Mouse (Mus musculus) hindbrain, embryonic 11.5 days (tissue): Measurements from ENCODE around the gene Mpv17. TPM values are rescaled to one million over a fixed set of nuclear protein-coding genes. Genes with fewer than 3 reads are reported as not detected.

Experiments
- ATAC-seq: fragments of 200-750 bp; cut with Nextera tagmentation; 2 replicates; pipeline ENCODE4 v1.8.0; 2017; ENCODE audit warnings: mild to moderate bottlenecking, moderate TSS enrichment, moderate library complexity; ENCODE audit not compliant: low FRiP score
- DNase-seq: peaks from one replicate; pipeline ENCODE4 v3.0.0-alpha.2; 2015; ENCODE audit warnings: low spot score
- H3K27ac ChIP-seq: fragments of 300-500 bp; sonication (generic); 2 replicates; pipeline ENCODE4 v1.5.1; 2014; ENCODE audit warnings: mild to moderate bottlenecking, low read depth, low read length
- H3K27me3 ChIP-seq: fragments of 300-500 bp; sonication (generic); 2 replicates; pipeline ENCODE4 v1.6.1; 2014; ENCODE audit warnings: mild to moderate bottlenecking, low read length, moderate library complexity, mixed read lengths; ENCODE audit not compliant: control insufficient read depth, insufficient read depth
- H3K36me3 ChIP-seq: fragments of 300-500 bp; sonication (generic); 2 replicates; pipeline ENCODE4 v1.6.1; 2014; ENCODE audit warnings: mild to moderate bottlenecking, low read length, moderate library complexity, mixed read lengths; ENCODE audit not compliant: control insufficient read depth, insufficient read depth
- H3K4me1 ChIP-seq: fragments of 300-500 bp; sonication (generic); replicated peaks from 2 replicates; pipeline ENCODE4 v1.6.1; 2014; ENCODE audit warnings: low read length, mixed read lengths; ENCODE audit not compliant: control insufficient read depth, insufficient read depth
- H3K4me2 ChIP-seq: fragments of 300-500 bp; sonication (generic); replicated peaks from 2 replicates; pipeline ENCODE4 v1.6.1; 2014; ENCODE audit warnings: mild to moderate bottlenecking, low read depth, low read length
- H3K4me3 ChIP-seq: fragments of 300-500 bp; sonication (generic); 2 replicates; pipeline ENCODE4 v1.5.1; 2014; ENCODE audit warnings: low read depth, low read length
- H3K9ac ChIP-seq: fragments of 300-500 bp; sonication (generic); 2 replicates; pipeline ENCODE4 v1.6.1; 2014; ENCODE audit warnings: low read depth, low read length
- H3K9me3 ChIP-seq: fragments of 300-500 bp; sonication (generic); 2 replicates; pipeline ENCODE4 v1.6.1; 2016; ENCODE audit warnings: low read length; ENCODE audit not compliant: control insufficient read depth
- WGBS: fragments of 180-500 bp; shearing (Covaris S2); extraction: QIAGEN DNeasy Blood & Tissue Kit; methylation state at CpG from one replicate; pipeline ENCODE4 v1.1.7; 2014; 5-methylcytosine and 5-hydroxymethylcytosine counted together
- polyA plus RNA-seq: library from polyadenylated mRNA; unstranded; fragments of >200 nt; fragmentation: Nextera tagmentation; extraction: Ambion mirVana; gene quantifications from 2 replicates; pipeline ENCODE4 v1.2.1, GENCODE M21; 2014

Mpv17 gene
- polyA plus RNA-seq, 1 experiment from 2014 or later, result 57.1 TPM

DNA sequence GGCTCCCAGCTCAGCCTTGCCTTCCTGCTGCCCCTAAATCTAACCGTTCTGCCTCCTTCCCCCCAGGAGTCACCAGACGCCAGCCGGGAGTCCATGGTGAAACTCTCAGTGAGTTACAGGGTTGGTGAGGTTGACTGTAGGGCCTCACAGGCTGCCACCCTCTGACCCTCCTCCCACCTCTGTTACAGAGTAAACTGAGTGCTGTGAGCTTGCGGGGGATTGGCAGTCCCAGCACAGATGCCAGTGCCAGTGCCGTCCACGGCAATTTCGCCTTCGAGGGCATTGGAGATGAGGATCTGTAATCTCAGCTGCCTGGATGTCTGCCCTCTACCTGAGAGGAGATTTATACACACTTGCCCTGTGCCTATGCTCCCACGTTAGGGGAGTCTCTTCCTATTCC is 44.1 kb upstream of the Mpv17 start:
- no peak for DNase-seq
- Histone ChIP-seq H3K4me3 (no peak overlapping the region), H3K27me3 (no peaks in the 10 kb centered on the region), H3K4me1 (peaks cover 8% of the 10 kb centered on the region), H3K36me3 (peaks cover 23% of the 10 kb centered on the region), H3K4me2 (no peak overlapping the region), H3K27ac (no peak overlapping the region), H3K9me3 (peaks cover 5% of the 10 kb centered on the region), H3K9ac (no peak overlapping the region)
- ATAC-seq, result no peak
- WGBS, result 80% methylated on average over 9 of the region's 9 CpGs

DNA sequence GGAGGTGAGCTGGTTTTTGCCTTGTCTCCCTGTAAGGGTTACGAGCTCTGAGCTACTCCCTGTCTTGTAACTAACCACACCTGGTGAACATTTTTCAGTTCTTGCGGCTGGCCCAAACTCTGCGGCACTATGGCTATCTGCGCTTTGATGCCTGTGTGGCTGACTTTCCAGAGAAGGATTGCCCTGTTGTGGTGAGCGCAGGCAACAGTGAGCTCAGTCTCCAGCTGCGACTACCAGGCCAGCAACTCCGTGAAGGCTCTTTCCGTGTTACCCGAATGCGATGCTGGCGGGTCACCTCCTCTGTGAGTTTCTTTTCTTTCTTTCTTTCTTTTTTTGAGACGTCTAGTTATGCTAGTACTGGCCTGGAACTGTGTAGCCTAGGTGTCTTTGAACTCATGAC is 43.0 kb upstream of the Mpv17 start:
- H3K9me3 ChIP-seq, result peaks cover 5% of the 10 kb centered on the region
- no peak overlapping the region for H3K9ac ChIP-seq
- H3K36me3 ChIP-seq, result peaks cover 21% of the 10 kb centered on the region
- no peak overlapping the region for H3K27ac ChIP-seq
- H3K4me2 ChIP-seq, result no peak overlapping the region
- ATAC-seq, result no peak
- peaks cover 8% of the 10 kb centered on the region for H3K4me1 ChIP-seq
- H3K4me3 ChIP-seq, result no peak overlapping the region
- no peak for DNase-seq
- no peaks in the 10 kb centered on the region for H3K27me3 ChIP-seq
- WGBS, result 95% methylated on average over 12 of the region's 12 CpGs

DNA sequence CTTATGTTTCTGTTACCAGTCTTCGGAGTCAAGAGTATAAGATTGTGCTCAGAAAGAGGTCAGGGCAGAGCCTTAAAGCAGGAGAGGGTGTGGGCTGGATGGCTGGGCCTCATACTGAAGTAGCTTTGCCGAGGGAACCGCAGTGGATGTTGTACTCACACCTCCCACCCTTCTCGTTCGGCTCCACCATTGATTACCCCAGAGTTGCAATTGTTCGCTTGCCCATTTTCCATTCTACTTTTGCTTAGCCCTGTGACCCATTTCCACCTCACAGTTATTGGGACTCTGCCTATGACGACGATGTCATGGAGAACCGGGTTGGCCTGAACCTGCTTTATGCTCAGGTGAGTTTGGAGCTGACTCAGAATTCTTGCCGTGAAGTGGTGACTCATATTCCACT is 42.2 kb upstream of the Mpv17 start:
- 94% methylated on average over 10 of the region's 10 CpGs for WGBS
- DNase-seq, result no peak
- H3K4me2 ChIP-seq, result no peak overlapping the region
- H3K4me1 ChIP-seq, result peaks cover 11% of the 10 kb centered on the region
- no peak overlapping the region for H3K4me3 ChIP-seq
- peaks cover 5% of the 10 kb centered on the region for H3K9me3 ChIP-seq
- H3K36me3 ChIP-seq, result peaks cover 21% of the 10 kb centered on the region
- no peak overlapping the region for H3K27ac ChIP-seq
- no peak for ATAC-seq
- H3K27me3 ChIP-seq, result no peaks in the 10 kb centered on the region
- H3K9ac ChIP-seq, result no peak overlapping the region

DNA sequence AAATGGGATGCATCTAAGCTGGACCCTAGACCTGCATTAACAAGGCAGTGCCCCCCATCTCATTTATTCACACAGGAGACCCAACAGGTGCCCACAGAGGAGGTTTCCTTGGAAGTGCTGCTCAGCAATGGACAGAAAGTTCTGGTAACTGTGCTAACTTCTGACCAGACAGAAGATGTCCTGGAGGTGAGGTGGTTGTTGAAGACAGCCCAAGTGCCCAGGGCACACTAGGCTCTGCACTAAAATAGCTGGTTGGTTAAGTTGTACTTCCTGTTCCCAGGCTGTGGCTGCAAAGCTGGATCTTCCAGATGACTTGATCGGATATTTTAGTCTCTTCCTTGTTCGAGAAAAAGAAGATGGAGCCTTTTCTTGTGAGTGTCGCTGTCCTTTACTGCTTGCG is 41.6 kb upstream of the Mpv17 start:
- Histone ChIP-seq H3K4me3 (no peak overlapping the region), H3K27ac (no peak overlapping the region), H3K9me3 (peaks cover 5% of the 10 kb centered on the region), H3K4me1 (peaks cover 11% of the 10 kb centered on the region), H3K4me2 (no peak overlapping the region), H3K9ac (no peak overlapping the region), H3K36me3 (peaks cover 21% of the 10 kb centered on the region), H3K27me3 (no peaks in the 10 kb centered on the region)
- 96% methylated on average over 4 of the region's 4 CpGs for WGBS
- ATAC-seq (no peak), DNase-seq (no peak)

DNA sequence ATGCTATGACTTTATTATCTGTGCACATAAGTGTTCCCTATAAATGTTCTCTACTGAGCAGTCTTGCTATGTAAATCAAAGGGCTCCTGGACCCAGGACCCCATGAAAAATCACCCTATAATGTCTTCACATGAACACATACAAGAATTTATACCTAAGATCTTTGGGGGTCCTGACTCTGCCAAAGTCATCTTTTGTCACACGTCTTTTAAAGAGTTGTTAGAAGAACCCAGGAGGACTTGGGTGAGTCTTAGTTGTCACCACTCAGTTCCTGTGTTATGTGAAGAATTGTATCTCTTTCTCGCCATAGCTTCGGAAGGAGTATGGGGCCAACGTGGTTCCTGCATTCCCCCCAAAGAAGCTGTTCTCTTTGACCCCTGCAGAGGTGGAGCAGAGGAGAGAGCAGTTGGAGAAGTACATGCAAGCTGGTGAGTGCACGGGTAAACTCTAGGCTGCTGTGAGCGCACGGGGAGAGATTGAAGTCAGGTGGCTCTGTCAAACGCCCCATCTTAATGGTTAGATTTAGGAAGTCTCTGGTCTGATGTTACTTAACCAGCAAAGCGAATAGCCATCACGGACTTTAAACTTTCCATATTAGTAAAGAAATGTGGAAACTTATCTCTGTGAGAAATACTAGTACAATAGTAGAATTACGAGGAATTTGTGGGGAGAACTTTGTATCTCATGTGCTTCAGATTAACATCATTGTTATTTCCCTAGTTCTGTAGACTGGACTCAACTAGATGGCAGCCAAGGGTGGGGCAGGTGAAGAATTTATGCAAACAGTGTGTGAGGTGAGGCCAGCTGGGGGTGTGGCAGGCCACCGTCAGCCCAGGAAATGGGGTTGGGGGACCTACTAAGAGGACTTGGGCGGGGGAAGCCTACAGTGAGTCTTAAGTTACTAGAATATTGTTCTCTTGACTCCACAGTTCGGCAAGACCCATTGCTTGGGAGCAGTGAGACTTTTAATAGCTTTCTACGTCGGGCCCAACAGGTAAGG is 40.7 kb upstream of the Mpv17 start:
- Histone ChIP-seq H3K4me2 (no peak overlapping the region; the same call in 1 of the 2 replicates), H3K27ac (no peak overlapping the region), H3K27me3 (no peaks in the 10 kb centered on the region), H3K9me3 (no peaks in the 10 kb centered on the region), H3K36me3 (peaks cover 14% of the 10 kb centered on the region), H3K4me3 (peak overlapping the region; percentile 93; the same call in 1 of the 2 replicates), H3K4me1 (peaks cover 7% of the 10 kb centered on the region), H3K9ac (no peak overlapping the region)
- WGBS, result 94% methylated on average over 16 of the region's 16 CpGs
- no peak for DNase-seq
- no peak for ATAC-seq

DNA sequence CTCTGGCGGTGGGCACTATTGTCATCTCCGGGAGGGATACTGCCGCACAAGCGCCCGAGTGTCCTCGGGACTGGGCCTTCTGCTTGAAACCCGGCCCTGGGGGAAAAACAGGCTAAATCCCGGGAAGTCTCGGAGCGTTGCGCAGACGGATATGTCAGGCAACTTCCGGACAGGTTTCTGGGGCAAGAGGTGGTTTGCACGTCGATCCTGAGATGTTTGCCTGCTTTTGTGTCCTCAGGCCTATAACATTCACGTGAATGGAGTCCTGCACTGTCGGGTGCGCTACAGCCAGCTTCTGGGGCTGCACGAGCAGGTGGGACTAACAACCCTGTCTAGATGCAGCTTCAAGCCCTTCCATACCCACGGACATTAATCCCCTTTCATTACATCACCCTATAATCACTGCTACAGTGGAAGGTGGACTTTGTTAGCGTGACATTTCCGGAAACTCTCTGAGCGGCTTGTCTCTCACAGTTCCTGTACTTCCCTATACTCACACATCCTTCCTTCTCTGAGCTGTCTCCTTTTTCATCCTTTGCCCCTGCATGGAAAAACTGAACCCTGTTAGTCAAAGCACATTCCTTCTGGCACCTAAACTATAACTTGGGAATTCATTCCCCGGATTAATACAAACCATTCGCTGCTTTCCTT is 39.7 kb upstream of the Mpv17 start:
- H3K9ac ChIP-seq, result peak overlapping the region; percentile 95
- H3K36me3 ChIP-seq, result peaks cover 14% of the 10 kb centered on the region
- DNase-seq (no peak), ATAC-seq (no peak)
- H3K4me2 ChIP-seq, result peak overlapping the region; percentile 86
- H3K27me3 ChIP-seq, result no peaks in the 10 kb centered on the region
- peaks cover 7% of the 10 kb centered on the region for H3K4me1 ChIP-seq
- 16% methylated on average over 25 of the region's 25 CpGs for WGBS
- peak overlapping the region; percentile 93 for H3K4me3 ChIP-seq
- no peaks in the 10 kb centered on the region for H3K9me3 ChIP-seq
- H3K27ac ChIP-seq, result peak overlapping the region; percentile 82

DNA sequence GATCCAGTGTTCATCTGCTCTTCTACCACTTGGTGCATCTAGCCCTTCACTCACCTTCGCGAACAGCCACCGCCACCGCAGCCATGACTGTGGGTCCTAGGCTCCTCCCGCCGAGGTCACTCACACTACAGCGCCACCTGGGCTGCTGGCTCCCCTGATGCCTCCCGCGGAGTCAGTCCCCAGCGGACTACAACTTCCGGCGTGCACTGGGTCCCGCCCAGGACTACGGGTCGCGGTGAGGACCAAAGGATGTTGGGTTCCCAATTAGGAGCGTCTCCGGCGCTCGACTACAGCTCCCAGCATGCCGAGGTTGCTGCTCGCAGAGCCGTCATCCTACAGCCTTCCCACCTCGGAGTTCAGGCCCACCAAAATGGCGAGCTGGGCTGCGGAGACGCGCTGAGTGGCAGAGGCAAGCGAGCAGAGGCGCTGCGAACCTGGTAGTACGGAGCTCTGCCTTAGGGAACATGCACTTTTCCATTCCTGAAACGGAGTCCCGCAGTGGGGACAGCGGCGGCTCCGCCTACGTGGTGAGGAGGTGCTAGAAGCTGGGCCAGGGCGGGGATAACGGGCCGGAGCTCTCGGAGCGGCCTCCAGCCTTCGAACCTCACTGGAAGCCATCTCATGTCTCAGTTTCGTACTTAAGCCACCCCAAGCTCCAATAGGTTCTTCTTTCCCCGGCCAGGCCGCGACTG is 39.0 kb upstream of the Mpv17 start, which contains the start of the genes Snx17 and Eif2b4:
TSS of gene Snx17 (plus strand) at position 289 of the 692 bp plus-strand sequence.
TSS of gene Eif2b4 (minus strand) at position 492 of the 692 bp plus-strand sequence.
- under 1% methylated on average over 48 of the region's 48 CpGs for WGBS

More for the DNA sequence above, 39.0 kb upstream of the Mpv17 start, which contains the start of the genes Snx17 and Eif2b4:
- peaks cover 12% of the 10 kb centered on the region for H3K36me3 ChIP-seq
- DNase-seq (peak; percentile 98), ATAC-seq (peak; percentile 97)
- no peaks in the 10 kb centered on the region for H3K27me3 ChIP-seq
- peak within 1 kb of the TSS; percentile 86 for H3K4me2 ChIP-seq
- H3K9ac ChIP-seq, result peak within 1 kb of the TSS; percentile 95
- peak within 1 kb of the TSS; percentile 82 for H3K27ac ChIP-seq
- peak within 1 kb of the TSS; percentile 93 for H3K4me3 ChIP-seq
- H3K9me3 ChIP-seq, result no peaks in the 10 kb centered on the region
- peaks cover 7% of the 10 kb centered on the region for H3K4me1 ChIP-seq
